Mouse (Mus musculus) WW6 (cell line): ENCODE measurements around the gene Gcc1.

ENCODE experiments used
- DNase-seq: peaks from one replicate; pipeline ENCODE4 v3.0.0-alpha.2; 2013; ENCODE audit warnings: low read depth, low spot score

Gcc1 gene

DNA sequence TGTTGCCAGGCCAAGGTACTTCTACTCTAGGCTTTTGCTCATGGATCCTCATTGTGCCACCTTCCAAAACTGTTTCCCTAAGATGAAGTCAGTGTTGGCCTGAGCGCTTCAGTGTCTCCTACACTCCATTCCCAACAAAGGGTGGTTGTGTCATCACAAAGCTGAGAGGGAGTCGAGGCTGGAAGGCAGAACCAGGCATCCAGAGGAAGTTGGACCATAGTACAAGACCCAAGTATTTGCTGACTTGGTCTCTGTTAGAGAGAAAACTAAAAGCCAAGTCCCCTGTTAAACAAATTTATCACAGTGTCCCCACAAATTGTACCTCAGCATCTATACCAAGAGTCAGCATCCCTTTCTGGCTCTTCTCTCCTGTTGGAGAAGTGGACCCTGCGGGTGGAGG is at the start of gene Gcc1:
Gene Gcc1 (minus strand): TSS at position 101 of the 400 bp plus-strand sequence.
- DNase-seq = no peak

DNA sequence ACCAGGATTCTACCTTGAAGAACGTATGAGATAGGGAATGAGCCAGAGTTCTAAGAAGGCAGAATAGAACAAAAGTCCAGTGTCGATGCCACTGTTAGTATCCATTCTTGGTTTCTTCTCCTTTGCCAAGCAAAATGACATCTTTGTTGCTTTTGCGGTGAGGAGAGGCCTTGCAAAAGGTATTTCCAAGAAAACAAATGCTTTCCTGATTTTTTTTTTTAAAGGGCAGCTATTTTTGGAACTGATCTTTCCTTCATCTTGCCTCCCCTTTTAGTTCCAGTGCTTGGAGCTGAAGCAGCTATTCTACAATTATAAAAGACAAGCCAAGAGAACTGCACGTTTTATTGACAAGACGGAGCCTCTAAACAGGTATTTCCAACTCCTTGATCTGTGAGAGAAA is 46.6 kb upstream of the Gcc1 start, which contains the start of gene Snd1:
Gene Snd1 (plus strand): TSS at position 301 of the 400 bp plus-strand sequence.
- no peak for DNase-seq

DNA sequence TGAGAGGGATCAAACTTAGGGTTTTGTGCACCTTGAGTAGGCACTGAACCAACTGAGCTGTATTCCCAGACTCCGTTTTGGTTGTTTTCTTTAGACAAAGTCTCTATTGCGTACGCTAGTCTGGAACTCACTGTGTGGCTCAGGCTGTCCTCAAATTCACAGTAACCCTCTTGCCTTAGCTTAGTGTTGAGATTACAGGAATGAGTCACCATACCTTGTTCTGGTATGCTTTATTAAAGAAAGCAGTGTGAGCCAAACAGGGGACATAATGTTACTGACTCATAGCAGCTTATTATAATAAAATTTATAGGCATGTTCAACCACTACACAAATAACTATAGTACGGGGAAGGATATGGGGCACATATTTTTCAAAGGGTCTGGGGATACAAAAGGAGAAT is 46.0 kb upstream of the Gcc1 start:
- no peak for DNase-seq

DNA sequence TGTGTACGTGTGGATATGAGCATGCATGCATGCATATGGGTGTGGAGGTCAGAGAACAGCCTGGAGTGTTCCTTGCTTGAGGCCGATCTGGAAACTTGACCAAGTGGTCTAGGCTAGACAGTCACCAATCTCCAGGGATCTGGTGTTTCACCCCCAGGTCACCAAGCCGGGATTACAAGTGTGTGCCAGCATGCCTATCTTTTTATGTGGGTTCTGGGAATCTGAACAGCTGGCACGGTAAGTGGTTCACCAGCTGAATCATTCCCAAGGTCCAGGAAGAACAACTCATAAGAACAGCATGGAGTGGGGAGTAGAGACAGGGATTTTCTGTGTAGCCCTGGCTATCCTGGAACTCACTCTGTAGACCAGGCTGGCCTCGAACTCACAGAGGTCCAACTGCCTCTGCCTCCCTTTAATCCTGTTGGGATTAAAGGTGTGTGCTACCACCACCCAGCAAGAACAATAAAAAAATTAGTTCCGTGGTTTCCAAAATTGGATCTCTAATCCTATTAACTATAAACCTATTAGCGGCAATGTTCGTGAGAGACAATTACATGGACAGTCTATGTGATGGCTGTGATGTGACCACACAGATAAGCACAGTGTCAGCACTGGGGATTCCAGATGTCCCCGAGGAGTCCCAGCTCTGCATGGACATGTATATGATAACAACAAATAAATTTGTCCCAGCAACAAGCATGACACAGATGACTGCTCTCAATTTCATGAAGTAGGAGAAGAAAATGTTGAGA is 43.3 kb upstream of the Gcc1 start:
- DNase-seq = no peak

DNA sequence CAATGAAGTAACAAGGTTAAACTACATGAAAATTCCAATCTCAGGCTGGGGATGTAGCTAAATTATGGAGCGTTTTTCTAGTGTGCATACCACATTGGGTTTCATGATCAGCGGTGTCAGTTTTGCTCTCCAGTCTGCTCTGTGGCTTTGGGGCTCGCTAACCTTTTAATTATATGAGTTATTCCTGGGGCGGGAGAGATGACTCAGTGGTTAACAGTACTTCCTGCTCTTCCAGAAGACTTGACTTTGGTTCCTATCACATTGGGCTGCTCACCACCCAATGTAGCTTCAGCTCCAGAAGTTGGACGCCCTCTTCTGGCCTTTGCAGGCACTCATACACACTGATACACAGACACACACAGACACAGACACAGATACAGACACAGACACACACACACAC is 42.4 kb upstream of the Gcc1 start:
- no peak for DNase-seq

DNA sequence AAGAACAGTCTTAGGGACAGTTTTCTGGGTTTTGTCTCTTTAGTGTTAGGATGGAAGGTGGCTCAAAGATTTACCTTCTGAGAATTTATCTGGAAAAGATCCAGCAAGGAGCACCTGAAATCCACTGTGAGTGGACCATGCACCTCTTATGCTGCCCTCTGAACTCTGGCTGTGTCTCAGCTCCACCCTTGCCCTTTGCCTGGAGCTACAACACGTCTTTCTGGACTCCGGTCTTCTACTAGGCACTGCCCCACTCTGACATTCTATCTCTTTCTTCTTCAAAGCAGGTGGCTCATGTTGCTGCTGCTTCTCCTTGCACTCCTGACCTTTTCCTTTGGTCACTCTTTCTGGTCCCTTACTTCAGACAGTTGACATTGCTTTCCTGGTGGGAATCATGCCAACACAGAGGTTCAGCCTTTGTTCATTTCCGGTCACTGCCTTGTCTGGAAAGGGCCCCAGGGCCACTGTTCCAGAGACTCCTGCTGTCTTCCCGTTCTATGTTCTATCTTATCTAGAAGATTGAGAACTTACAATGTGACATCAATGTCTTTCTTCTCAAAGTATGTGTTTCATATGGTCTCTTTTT is 41.9 kb upstream of the Gcc1 start:
- DNase-seq = no peak

DNA sequence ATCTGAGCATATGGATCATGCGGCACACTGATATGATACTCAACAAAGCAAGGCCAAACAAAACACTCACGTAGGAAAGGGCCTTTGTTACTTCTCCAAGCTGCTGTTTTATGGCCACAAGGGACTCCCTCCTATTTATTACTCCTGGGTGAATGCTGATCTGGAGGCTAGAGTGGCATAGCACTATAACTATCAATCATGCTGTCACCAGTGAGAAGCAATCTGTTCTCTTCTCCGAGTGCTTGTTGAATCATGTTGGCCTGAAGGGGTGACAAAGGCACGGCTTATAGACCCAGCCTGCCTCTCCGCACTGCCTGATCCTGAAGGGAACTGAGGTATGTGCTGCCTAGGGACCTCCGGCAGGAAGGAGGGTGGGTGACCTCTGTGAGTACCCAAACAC is 36.4 kb upstream of the Gcc1 start:
- DNase-seq = no peak

DNA sequence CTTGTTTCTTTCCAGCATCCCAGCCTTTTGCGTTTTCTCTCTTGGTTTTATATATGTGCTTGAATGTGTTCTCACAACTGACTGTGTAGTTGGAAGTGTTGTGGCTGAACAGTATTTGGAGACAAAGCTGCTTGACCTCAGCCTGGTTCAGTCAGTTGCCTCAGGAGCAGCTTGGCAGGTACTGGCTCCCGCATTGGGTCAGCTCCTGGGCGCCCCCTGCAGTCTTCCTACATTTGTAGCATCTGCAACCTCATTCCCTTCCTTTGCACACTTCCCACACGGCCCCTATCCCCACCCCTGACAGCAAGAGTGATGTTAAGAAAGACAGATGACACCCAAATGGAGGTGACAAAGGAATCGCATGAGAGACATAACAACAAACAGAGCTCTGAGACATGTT is 32.3 kb upstream of the Gcc1 start:
- DNase-seq = no peak

DNA sequence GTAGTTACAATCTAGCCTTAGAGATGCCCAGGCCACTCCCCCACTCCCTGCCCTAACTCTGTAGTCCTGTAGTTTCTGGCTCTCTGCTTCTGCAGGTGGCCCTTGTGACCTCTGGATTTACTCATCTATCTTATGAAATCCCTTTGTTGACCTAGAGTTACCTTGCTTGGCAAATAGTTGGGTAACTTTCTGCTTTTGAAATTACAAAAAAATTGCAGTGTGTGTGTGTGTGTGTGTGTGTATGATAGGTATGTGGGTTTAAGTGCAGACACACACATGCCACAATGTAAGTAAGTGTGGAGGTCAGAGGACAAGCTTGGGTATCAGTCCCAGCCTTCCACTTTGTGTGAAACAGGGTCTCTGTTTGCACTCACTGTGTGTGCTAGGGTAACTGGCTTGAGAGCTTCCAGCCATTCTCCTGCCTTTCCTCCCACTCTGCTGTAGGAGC is 31.1 kb upstream of the Gcc1 start:
- no peak for DNase-seq

DNA sequence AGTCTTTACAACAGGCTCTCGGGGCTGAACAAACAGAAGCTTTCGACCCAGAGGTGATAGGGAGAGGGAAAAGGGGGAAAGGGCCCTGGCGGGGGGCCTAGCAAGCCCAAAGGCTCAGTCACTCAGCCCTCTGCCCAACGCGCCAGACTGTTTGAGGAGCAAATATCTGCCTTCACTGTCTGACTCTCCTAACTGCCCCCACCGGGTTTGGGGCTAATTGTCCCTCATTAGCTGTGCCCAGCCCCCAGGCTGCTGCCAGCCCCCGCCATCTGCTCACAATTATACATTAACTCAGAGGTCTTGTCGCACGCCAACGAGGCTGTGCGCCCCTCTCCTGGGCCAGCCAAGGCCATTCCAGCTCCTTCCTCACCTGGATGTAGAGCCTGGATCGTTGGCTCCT is 22.8 kb upstream of the Gcc1 start:
- DNase-seq = no peak

DNA sequence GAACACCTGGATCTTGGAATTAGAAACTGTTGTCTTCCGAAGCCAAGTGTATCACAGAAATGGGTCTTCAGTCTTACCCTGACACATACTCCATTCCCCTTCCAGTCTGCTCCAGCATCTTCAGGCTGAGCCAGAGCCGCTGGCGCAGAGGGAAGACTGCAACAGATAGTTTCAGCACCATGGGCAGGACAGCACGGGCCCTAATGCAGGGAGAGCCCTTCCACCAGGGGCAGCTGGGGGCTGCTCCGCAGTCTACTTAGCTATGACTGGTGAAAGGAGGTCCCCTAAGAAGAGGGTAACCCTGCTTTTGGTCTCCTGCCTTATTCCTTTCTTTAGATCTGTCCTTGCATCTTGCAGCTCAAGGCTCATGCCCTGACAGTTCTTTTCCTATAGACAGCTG is 22.3 kb upstream of the Gcc1 start:
- DNase-seq = no peak

DNA sequence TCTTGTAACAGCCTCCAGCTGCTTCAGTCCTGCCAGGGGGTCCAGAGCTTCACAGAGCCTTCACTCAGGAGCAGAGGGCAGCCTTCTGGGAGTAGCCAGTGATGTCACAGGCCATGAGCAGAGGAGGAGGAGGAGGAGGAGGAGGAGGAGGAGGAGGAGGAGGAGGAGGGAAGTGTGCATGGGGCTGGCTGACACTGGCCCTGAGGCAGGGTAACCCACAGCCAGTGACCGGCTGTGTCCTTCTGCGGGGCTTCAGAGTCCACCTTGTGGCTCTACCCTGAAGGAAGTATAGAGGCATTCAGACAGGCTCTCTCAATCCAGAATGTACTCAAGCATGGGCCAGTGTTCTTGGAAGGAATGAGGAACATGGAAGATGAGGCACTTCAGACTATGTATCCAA is 21.1 kb upstream of the Gcc1 start, which contains the start of gene Pax4:
Gene Pax4 (minus strand): TSS at position 101 of the 400 bp plus-strand sequence.
- no peak for DNase-seq

DNA sequence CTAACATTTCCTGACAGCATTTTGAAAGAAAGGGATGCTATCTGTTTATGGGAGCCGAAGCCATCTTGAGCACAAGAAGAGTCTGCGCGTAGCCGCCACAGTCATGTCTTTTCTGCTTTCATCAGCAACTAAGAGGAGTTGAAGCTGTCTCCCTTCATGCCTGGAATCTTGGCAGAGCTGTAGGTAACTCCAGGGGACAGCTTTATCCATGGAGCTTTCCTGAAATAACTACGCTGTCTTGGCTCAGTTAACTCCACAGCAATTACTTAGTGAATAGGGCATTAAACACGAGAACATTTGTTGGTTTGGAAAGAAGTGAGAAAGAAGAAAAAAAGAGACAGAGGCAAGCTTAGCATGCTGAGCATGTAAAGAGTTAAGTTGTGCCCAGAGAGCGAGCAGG is 19.7 kb upstream of the Gcc1 start:
- DNase-seq = no peak

DNA sequence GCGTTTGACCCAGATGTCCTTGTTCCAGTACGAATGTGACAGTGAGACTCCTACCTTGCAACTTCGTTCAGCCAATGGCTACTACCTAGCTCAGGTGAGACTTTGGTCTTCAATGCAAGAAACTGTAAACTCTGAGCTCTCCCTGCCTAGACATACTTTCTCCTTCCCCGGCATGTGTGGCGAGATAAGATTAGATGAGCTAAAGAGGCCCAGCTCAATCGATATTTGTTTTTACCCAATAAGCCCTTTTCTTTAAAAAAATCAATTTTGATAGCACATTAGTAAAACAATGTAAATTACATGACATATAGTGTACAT is 3.3 kb upstream of the Gcc1 start:
- no peak for DNase-seq

DNA sequence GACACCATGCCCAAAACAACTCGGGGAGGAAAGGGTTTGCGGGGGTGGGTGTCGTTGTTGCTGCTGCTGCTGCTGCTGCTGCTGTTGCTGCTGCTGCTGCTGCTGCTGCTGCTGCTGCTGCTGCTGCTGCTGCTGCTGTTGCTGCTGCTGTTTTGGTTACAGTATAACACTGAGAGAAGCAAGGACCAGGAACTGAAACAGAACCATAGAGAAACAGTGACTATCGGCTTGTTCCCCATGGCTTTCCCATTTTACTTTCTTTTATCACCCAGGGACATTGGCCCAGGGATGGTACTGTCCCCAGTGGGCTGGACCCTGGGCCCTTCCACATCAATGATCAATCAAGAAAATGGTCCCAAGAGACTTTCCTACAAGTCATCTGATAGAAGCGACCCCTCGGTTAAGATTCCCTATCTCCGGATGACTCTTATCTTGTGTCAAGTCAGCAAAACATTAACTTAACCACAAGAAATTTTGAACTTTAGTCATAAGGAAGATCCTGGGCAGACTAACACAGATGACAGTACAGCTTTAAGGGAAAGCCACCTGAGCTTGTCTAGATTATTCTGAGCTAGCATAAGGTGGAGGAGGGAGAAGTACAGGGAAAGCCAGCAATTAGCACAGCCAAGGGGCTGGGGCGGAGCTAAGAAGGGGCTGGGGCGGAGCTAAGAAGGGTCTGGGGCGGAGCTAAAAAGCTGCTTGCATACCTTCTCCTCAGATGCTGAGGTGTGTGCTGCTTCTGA is 2.8 kb upstream of the Gcc1 start:
- no peak for DNase-seq

DNA sequence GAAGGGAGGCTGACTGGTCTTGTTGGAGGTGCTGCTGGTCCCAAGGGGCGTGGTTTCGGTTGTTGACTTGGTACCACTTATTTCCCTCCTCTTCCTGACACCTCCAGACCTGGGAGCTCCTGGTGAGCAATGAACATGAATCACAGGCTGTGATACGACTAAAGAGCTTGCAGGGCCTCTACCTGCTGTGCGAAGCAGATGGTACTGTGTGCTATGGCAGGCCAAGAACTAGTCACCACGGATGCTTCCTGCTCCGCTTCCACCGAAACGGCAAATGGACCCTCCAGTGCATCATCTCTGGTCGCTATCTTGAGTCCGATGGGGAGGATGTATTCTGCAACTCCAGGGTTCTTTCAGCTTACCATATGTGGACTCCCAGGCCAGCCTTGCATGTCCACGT is 1.7 kb upstream of the Gcc1 start:
- DNase-seq = no peak

DNA sequence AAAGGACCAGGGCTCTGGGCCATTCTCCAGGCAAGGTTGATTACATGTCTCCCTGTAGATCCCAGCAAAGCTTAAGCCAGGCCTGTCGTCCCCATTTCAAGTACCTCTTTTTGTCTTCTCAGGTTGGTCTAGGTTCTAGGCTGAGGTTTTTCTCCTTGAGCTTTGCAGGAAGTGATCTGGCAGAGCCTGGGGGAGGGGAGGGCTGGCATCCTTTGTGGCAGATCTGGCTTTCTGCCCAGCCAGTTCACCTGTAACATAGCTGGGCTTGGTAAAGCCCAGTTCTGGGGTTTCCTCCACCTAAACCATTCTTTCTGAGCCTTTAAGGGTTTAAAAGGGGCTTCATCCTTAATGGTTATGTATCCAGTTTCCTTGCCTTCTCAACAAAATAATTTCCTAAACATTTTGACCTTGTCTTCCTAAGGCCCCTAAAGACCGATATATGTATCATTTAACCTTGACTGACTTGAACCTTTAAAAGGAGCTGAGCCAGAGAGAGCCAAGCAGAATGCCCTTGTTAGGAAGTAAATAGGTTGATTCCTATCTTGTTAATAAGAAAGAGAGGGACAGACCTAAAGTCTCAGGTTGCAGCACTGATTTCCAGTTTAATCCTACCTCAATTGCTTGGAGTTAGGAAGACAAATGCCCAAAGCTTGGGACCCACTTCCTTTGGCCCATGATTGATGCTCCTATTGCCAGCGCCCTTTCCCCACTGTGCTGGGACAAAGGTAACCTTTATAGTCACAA is 922 bp downstream of the Gcc1 start, which contains the start of gene Fscn3:
Gene Fscn3 (plus strand): TSS at position 694 of the 744 bp plus-strand sequence.
- DNase-seq = no peak

DNA sequence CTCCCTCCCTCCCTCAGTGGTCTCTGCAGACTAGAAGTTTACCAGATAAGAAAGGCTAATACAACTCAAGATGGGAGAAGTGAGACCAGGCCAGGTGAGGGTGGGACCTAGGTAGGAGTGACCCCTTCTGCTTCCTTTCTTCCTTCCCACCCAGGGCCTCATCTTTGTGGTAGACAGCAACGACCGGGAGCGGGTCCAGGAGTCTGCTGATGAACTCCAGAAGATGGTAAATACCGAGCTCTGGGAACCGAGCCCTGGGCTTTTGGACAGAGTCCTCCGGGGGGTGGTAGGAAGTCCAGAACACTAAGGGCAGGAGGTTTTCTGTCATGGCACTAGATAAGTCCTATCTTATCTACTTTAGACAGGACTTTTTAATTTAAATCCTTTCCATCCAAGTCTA is 3.2 kb downstream of the Gcc1 start:
- DNase-seq = no peak

DNA sequence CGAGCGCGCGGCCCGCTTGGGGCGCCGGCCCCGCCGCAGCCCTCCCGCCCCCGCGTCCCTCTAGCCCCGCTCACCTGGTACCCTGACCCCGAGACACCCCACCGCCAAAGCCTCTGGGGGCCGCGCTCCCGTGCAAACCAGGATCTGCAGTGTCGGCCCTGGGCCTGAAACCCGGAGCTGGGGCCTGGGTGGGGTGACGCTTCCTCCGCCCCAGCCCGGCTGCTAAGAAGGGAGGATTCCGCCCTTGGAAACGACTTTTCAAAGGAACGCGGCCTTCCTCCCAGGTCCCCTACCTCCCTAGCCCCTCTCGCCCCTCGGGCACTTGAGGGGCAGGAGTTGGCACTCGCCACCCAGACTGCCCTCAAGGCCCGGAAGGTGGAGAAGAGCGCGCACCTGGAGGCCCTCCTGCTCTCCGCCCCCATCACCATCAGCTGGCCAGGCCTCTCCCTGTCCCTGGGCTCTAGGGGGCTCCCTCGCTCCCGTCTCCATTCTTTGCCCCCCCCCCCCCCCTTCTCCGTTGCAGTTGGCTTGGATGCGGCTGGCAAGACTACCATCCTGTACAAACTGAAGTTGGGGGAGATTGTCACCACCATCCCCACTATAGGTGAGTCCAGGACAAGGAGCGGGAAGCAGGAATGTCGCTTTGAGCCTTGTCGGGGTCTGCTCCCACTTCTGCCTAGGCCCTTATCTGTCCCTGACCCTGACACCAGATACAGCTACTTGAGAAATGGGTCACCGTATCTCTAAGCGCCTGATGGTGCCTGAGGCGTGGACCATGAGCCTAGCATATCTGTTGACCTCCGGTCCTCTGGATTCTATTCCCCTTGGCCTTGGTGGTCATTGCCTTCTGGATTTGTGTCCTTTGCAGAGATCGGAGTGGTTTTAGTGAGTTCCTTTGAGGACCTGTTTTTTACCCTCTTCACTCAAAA is 4.2 kb downstream of the Gcc1 start:
- DNase-seq = no peak

DNA sequence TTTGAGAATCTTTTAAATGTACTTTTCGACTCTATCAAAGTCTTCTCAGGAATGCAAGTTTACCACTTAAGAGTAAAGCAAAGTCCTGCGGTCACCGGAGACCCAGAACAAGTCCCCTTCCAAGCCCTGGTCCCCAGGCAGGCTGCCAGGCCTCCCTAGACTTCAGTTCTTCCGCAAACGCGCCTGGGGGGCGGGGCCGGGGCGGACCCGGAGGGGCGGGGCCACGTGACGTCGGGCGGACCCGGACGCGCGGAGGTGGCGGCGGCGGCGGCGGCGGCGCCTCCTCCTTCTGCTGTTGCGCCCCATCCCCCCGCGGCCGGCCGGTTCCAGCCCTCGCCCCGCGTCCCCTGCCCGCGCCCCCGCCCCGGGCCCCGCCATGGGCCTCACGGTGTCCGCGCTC is 4.9 kb downstream of the Gcc1 start, which contains the start of gene Arf5:
Gene Arf5 (plus strand): TSS at position 248 of the 400 bp plus-strand sequence.
- DNase-seq = peak; percentile 40
